Mouse (Mus musculus): ENCODE data around the gene Bcl6. TPM values are rescaled to one million over a fixed set of nuclear protein-coding genes. Genes with fewer than 3 reads are reported as not detected.

The Bcl6 gene
- total and polyA plus RNA-seq, 3 experiments, result 36.8 to 88.5 (median 75.1) TPM

GRCm38 (mm10) chr16:23972901-23973300 lies 15.8 kb downstream of the Bcl6 start:
- DNase-seq, result no peak

- DNase-seq, result no peak
These were observed 16.4 kb downstream of the Bcl6 start for GRCm38 (mm10) chr16:23972126-23972740.

DNA sequence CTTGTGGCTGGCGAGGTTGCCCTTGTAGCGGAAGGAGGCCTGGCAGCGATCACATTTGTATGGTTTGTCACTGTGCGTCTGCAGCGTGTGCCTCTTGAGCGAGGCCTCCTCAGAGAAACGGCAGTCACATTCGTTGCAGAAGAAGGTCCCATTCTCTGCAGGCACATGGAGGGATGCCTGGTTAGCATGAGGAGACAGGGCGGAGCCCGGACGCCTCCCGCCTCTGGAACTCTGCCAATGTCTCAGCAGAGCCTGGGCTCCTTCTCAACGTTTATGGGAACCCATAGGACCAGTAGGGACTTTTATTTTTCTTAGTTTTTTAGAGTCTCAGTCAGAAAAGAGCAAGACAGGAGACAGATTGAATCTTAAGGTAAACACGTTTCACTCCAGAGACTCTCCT lies 18.7 kb downstream of the Bcl6 start:
- DNase-seq, result no peak

DNA sequence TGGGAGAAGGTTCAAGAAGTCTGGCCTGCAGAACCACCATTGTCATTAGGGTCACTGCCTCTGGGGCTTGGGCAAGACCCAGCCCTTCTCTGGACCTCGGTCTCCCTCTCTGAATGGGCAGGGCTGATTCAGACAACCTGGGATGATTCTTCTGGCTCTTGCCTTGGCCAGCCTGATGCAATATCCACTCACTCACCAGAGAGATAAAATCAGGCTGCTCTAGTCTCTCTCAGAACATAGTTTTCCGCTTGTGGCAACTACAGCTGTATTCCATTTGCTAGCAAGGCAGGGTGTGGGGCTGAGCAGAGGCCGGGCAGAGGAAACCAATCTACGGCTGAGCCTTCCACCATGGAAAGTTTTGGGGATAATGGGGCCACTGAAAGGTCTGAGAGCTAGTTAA lies 19.8 kb downstream of the Bcl6 start:
- no peak for DNase-seq

DNA sequence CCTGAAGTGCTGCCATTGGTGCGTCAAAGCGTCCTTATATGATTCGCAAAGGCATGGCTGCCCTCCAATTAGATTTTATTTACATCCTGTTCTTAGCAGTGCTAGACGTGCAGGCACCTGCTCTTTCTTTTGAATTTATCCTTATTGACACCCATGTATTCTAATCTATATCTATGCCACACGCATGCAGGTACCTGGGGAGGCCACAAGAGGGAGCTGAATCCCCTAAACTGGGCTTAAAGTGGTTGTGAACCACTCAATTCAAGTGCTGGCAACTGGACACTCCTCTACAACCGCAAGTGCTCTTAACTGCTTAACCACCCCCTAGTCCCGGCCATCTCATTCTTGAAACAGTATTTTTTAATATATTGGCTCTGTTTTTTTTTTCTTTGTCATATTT lies 21.4 kb downstream of the Bcl6 start:
- DNase-seq, result no peak

DNA sequence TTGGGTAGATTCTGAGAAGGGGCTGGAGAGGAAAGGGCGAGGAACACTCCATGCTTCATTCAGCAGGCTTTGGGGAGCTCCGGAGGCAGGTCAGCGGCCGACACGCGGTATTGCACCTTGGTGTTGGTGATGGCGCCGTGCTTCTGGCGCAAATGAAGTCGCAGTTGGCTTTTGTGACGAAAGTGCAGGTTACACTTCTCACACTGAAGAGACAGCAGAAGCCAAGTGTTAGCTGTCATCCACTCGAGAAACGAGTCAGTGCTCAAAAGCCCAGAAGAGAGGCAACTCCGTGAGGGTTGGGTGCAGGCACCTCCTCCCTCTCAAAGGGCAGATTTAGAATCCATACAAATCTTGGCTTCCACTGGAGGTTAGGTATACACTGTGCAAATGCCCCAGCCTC lies 22.6 kb downstream of the Bcl6 start:
- no peak for DNase-seq

- no peak for DNase-seq
These were observed 23.8 kb downstream of the Bcl6 start for GRCm38 (mm10) chr16:23964706-23965367.

- DNase-seq, result peak; percentile 61
These were observed 24.6 kb downstream of the Bcl6 start for GRCm38 (mm10) chr16:23963896-23964668.

DNA sequence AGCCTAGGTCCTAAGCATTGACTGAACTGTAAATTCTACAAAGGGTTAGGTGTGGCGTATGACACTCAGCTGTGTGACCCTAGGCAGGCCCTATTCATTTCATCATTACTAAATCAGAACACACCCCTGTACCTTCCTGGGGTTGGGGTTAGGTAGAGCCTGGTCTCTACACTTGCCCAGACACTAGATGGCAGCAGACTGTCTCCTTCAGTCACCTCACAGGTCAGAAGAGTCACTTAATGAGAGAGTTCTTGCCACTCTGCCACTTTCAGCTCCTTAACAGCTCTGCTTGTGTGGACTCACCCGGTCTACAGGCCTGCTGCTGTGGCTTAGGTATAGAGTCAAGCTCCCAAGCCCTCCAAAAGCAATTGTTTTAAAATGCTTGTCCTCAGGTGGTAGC lies 26.3 kb downstream of the Bcl6 start:
- DNase-seq, result peak; percentile 58

DNA sequence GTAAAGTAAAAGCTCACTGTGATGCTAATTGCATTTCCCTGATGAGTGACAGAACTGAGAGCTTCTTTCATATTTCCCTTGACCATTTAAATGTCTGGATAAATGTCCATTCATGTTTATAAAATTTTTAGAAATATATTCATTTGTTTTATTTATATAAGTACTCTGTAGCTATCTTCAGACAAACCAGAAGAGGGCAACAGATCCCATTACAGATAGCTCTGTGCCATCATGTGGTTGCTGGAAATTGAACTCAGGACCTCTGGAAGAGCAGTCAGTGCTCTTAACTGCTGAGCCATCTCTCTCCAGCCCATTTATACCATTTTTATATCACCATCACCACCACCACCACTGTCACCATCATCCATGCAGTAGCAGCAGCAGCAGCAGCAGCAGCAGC lies 29.7 kb downstream of the Bcl6 start:
- no peak for DNase-seq

DNA sequence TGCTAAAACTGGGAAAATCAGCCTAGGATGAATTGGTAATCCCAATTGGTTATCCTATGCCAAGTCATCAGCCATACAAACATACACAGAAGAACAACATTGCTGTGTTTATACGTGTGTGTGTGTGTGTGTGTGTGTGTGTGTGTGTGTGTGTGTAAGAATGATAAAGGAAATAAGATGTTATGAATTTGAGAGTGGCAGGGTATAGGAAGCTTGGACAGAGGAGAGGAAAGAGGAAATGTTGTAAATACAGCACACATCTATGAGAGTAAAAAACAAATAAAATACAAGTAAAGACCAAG lies 34.7 kb downstream of the Bcl6 start:
- no peak for DNase-seq

DNA sequence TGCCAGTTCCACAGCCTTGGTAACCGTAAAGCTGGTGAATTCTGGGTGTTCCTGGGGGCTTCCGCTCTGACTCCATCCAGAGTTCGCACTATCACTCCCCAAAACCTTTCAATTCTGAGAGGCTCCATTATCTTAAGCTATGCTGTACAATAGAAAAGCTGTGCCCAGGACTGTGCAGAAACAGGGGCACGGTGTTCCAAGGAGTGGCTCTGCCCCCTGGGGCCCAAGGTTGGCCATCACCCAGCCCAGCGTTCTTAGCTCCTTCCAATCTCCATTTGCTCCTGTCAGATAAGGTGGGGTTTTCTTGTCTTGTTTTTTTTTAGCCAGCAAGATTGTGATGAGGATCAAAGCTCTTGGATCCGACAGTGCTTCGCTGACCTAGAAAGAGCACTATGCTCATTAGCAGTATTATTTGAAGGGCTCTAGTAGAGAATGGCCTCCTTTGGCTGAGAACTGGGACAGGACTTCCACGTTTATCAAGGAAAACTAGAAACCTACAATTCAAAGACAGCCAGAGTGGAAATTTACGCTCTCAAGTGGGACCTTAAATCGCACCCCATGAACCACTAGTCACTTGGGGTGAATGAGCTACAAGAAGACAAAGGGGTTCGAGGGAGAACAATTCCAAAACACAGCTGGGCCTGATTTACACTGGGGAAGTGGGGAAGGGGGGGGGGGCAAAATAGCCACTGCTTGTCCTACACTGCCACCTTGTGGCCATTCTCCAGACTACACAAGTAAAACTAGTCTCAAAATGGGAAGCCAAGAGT lies 35.3 kb downstream of the Bcl6 start:
- peak; percentile 54 for DNase-seq

GRCm38 (mm10) chr16:23952101-23952727 lies 36.4 kb downstream of the Bcl6 start:
- DNase-seq, result no peak

GRCm38 (mm10) chr16:23947654-23948053 lies 41.0 kb downstream of the Bcl6 start:
- no peak for DNase-seq

DNA sequence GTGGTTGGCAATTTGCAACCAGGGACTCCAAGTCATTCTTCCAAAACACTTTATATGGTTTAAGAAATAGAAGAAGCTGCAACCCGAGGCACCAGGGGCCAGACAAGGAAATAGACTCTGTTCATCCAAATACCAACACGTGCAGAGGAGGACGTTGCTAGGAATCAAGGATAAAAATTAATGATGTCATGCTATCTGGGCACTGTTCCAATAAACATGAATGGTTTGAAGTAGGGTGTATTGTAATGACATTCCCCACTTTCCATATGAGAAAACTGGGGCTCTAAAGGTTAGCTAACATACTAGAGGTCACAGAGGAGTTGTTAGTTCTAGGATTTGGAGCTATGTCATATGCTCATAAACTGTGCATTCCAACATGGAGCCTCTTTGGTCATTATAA lies 43.9 kb downstream of the Bcl6 start:
- DNase-seq, result no peak

- no peak for DNase-seq
These were observed 54.3 kb downstream of the Bcl6 start for GRCm38 (mm10) chr16:23934397-23934796.

GRCm38 (mm10) chr16:23932294-23932693 lies 56.4 kb downstream of the Bcl6 start, which contains the start of gene Rtp2:
Rtp2 (minus strand) TSS chr16:23932394.
- DNase-seq, result no peak

DNA sequence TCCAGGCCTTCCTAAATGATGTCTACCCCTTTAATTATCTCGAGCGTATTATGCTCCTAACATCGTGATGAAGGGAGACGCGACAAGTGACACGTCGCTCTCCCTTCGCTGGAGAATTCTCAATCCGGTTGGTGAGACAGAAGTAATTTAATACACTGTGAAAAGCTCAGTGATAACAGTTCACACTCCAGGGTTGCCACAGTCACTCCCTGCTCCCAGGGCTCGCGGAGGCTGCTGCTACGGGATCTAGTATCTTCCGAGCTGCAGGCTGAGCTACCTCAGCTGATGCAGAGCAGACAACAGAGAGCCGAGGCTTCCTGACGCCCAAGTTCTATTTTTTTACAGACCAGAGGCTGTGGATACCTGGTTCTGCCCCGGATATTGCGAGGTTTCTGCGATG lies 57.4 kb downstream of the Bcl6 start:
- DNase-seq, result no peak

- no peak for DNase-seq
These were observed 58.1 kb downstream of the Bcl6 start for GRCm38 (mm10) chr16:23930426-23931073.

GRCm38 (mm10) chr16:23927301-23928114 lies 61.1 kb downstream of the Bcl6 start:
- no peak for DNase-seq

GRCm38 (mm10) chr16:23922906-23923305 lies 65.7 kb downstream of the Bcl6 start:
- DNase-seq, result no peak

Data from adrenal gland, adult 2 months (tissue).